Mouse (Mus musculus) CH12F3 (cell line): ENCODE measurements around the gene Dnah2.

ENCODE experiments used
- in situ Hi-C: fragments of 300-500 bp; cut with MboI; formaldehyde crosslinking; loops from 2 replicates; pipeline ENCODE4 v1.14.3; 2020; ENCODE audit warnings: low sequenced_read_pairs

Gene Dnah2

DNA sequence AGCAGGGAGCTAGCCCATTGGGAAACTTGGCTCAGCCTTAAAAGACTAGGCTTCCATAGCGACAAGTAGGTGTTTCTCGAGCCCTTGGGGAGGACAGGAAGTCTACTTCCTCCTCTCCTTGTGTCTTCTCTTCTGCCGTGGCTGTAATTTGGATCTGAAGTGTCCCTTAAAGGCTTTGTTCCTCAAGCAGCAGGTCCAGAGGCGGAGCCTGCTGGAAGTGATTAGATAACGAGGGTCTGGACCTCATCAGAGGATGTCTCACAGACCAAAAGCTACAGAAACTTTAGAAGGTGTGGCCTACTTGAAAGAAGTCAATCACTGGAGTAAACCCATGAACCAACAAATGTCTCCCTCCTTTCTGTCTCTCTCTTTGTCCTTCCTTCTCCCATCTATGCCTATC, 74.2 kb downstream of the Dnah2 start:
- in situ Hi-C loops, result no loop called here

- in situ Hi-C loops, result no loop called here
Observed at GRCm38 (mm10) chr11:69472687-69473086, 76.2 kb downstream of the Dnah2 start.

DNA sequence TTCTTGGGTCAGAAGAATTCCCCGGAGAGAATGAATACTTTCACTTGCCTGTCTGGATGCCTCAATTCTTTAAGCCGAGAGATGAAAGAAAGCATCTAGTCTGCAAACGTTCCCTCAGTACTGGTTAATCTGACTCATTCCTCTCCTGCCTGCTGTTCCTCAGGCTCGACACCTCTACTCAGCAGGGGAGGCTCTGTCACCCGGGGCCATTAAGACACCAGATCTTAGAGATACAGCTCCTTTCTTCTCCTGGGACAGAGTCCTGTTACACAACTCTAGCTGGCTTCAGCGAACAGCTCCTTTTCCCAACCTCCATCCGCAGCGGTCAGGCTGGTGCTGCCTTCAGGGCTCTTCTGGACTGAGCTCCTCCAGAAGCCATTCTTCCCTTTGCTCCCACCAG, 77.4 kb downstream of the Dnah2 start:
- in situ Hi-C loops, result no loop called here

DNA sequence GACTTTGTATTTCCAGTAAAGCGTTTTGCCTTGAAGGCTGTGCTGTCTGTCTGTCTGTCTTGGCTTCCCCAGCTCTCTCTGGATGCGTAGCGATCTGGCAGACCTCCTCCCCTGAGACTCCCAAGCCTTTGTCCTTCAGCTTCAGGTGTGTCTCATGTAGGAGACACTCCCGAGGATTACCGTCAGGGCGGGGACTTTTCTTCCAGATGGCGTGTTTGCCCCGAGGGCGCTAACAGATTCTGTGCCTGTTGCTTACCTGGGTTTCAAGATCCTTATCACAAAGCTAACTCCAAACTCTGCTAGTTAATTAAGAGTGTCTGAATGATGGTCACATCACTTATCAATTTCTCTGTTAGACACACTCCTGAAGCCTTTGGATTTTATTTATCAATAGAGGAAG, 79.6 kb downstream of the Dnah2 start:
- in situ Hi-C loops, result no loop called here

GRCm38 (mm10) chr11:69463996-69464395, 84.9 kb downstream of the Dnah2 start:
- in situ Hi-C loops, result no loop called here

- in situ Hi-C loops, result no loop called here
Observed at GRCm38 (mm10) chr11:69461568-69461967, 87.3 kb downstream of the Dnah2 start.

DNA sequence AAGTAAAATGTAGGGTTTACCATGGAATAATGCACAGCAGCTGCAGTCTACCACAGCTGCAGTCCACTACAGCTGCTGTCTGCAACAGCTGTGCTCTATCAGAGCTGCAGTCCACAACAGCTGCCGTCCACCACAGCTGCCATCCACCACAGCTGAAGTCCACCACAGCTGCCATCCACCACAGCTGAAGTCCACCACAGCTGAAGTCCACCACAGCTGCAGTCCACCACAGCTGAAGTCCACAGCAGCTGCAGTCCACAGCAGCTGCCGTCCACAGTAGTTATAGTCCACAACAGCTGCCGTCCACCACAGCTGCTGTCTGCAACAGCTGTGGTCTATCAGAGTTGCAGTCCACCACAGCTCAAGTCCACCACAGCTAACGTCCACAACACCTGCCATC, 89.0 kb downstream of the Dnah2 start:
- in situ Hi-C loops, result no loop called here

DNA sequence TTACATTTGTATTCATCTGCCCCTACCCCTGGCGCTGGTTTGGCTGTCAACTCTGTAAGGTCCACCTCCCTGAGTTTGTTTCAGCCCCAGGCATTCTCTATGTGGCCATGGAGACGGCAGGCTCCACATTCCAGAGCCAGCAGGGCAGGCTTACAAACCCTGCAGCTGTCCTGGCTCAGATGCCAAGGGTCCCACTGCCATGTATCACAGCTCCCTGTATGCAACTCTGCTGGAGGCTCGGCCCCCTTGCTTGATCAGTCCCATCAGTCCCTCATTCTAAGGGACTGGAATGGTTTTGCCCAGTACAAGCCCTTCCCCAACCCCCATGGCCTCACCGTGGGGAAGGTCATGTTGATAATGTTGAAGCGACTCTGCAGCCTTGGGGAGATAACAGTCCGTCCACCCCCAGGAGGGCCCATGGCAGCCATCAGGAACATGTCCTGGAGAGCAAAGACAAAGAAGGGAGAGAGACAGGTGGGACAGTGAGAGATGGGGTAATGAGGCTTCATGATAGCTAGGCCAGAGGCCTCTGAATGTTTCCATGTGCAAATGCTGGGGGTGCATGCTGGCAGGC, 91.8 kb downstream of the Dnah2 start:
- in situ Hi-C loops, result no loop called here

- in situ Hi-C loops, result no loop called here
Observed at GRCm38 (mm10) chr11:69452114-69452867, 96.6 kb downstream of the Dnah2 start.

GRCm38 (mm10) chr11:69447299-69447698, 101.6 kb downstream of the Dnah2 start:
- in situ Hi-C loops, result no loop called here

DNA sequence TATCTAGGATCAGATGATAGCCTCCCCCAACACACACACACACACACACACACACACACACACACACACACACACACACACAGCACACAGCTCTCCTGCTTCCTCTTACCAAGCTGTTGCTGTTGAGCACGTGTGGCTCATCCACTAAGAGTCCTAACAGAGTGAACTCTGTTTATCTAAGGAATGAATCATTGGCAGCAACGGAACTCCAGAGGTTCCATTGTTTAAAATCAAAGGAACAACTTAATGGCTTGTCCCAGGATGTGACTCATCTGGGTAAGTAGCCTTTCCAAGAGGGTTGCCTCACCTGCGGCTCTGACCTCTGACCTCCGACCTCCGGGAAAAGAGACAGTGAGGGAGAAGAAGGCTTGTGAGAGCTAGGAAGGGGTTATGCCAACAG, 105.6 kb downstream of the Dnah2 start:
- in situ Hi-C loops, result no loop called here

DNA sequence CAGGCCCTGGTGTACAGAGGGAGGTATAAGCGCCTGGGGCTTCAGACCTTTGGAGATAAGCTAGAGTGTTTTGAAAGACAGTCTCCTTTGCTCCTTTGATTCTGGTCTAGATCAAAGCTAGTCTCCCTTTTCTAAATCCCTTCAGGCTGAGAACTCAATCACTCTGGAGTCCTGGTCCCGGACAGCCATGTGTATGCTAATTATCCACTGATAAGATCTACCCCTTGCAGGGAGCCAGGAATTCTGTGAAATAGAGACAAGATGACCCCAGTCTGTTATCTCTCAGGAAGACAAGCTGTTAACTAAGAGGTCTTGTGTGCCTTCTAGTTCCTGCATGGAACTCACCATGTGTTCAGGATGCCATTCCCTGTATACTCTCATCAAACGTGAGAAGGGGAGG, 111.6 kb downstream of the Dnah2 start:
- in situ Hi-C loops, result no loop called here

DNA sequence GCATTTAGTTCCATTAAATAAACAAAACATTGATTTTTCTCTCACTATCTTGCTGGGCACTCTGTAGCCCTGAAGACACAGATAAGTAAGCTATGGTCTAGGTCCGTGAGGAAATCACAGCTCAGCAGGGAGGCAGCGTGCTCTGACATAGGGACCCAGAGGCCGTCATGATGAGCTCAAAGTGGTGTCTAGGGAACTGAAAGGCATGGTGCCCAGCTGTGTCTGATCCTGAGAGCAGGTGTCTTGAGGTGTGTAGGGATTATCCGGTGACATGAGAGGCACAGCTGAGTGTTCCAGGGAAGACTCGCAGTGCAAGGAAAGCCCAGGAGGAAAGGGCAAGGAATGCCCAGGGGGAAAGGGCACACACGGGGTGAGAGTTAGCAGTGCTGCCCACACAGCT, 115.7 kb downstream of the Dnah2 start:
- in situ Hi-C loops, result no loop called here

- in situ Hi-C loops, result no loop called here
Observed at GRCm38 (mm10) chr11:69432640-69432982, 116.3 kb downstream of the Dnah2 start.

DNA sequence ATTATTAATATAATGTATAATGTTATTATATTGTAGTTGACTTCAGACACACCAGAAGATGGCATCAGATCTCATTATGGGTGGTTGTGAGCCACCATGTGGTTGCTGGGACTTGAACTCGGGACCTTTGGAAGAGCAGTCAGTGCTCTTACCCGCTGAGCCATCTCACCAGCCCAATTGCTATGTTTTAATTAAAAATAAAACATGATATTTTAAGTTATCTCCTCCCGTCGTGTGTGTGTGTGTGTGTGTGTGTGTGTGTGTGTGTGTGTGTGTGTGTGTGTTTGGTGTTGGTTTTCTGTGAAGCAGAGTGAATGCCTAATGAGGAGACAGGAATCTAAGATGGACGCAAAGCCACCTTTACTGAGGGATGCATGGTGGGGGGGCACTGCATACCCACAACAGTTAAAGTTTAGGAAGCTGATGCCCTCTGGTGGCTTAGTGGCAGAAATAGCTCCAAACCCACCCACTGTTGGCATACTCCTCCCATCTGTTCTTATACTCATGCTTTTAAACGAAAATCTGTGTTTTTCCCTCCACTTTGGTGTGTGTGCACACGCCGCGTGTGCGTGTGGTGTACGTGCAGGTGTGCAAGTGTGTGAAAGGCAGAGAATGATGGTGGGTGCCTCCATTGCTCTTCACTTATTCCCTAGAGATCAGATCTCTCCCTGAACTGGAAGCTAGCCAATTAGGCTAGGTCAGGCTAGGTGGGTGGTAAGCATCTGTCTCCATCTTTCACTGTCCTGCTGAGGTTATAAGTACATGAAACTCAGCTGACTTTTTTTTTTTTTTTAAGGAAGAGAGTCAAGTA, 116.9 kb downstream of the Dnah2 start:
- in situ Hi-C loops, result no loop called here

DNA sequence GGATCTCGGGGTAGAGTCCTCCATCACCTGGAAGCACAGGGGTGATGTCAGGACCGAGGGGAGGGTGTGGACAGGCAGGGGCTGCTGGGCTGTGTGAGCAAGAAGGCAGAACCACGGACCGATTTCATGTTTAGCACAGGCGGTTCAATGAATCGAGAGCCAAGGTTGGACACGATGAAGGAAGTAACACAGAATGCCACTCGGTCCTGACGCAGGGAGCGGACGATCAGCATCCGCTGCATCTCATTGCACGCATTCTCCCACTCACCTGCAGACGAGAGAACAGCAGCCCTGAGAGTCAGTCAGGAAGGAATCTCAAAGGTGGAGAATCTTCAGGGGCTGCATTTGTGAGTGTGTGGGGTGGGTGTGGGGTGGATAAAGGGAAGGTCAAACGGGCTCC, 118.3 kb downstream of the Dnah2 start:
- in situ Hi-C loops, result no loop called here

GRCm38 (mm10) chr11:69429313-69429712, 119.6 kb downstream of the Dnah2 start:
- in situ Hi-C loops, result no loop called here

- in situ Hi-C loops, result no loop called here
Observed at GRCm38 (mm10) chr11:69428751-69429150, 120.2 kb downstream of the Dnah2 start.

- in situ Hi-C loops, result no loop called here
Observed at GRCm38 (mm10) chr11:69426246-69426645, 122.7 kb downstream of the Dnah2 start.

GRCm38 (mm10) chr11:69423885-69424284, 125.0 kb downstream of the Dnah2 start:
- in situ Hi-C loops, result no loop called here

- in situ Hi-C loops, result no loop called here
Observed at GRCm38 (mm10) chr11:69422842-69423241, 126.1 kb downstream of the Dnah2 start.
